Mouse (Mus musculus): ENCODE measurements around the gene Uap1l1.

GRCm38 (mm10) chr2:25318119-25318966, 47.1 kb downstream of the Uap1l1 start:
- no peak for TF ChIP-seq POLR2A (IDR thresholded peaks at IDR 0.05; ENCODE audit: insufficient read depth, low read depth, low read length)
- no peak for TF ChIP-seq EP300 (IDR thresholded peaks at IDR 0.05; ENCODE audit: insufficient read depth, low read depth, low read length)
- TF ChIP-seq CTCF (IDR thresholded peaks at IDR 0.05), result no peak
